Mouse (Mus musculus) CH12.LX (cell line): ENCODE results near the gene Sbf2. TPM values are rescaled to one million over a fixed set of nuclear protein-coding genes. Genes with fewer than 3 reads are reported as not detected.
A peak's percentile ranks its signal among the peaks of the same experiment; 100 is the strongest.

Source experiments
- DNase-seq: peaks from one replicate; pipeline ENCODE4 v3.0.0-alpha.2; 2013; ENCODE audit errors: extremely low read depth
- H3K27ac ChIP-seq: 2 replicates; pipeline ENCODE4 v1.5.1; 2012; ENCODE audit warnings: low read depth, mild to moderate bottlenecking, control low read depth, moderate library complexity; ENCODE audit not compliant: insufficient read depth
- H3K27me3 ChIP-seq: replicated peaks from 2 replicates; pipeline ENCODE3; 2012; ENCODE audit warnings: inconsistent platforms
- H3K36me3 ChIP-seq, 2 experiments: replicated peaks in 1 of 2; 2 replicates each; pipeline versions ENCODE3 to v1.6.1; 2012; ENCODE audit warnings: inconsistent platforms in 1 of 2, low read length in 1 of 2, mild to moderate bottlenecking in 1 of 2, mixed read lengths in 1 of 2, moderate library complexity in 1 of 2; ENCODE audit not compliant: control insufficient read depth in 1 of 2, insufficient read depth in 1 of 2
- H3K4me1 ChIP-seq, 2 experiments: 2 replicates each; pipeline ENCODE4 v1.6.1; 2012; ENCODE audit warnings: inconsistent platforms in 1 of 2, moderate library complexity in 1 of 2; ENCODE audit not compliant: insufficient read depth in 2 of 2, control insufficient read depth in 1 of 2
- H3K4me2 ChIP-seq: 2 replicates; pipeline ENCODE4 v1.6.1; 2012; ENCODE audit warnings: low read depth, mild to moderate bottlenecking, control low read depth; ENCODE audit not compliant: poor library complexity, insufficient read depth, severe bottlenecking
- H3K4me3 ChIP-seq, 3 experiments: fragments of 150-350 bp in 1 of 3; sonication (generic) in 1 of 3; replicated peaks in 1 of 3; 2 replicates each; pipeline versions ENCODE3 to v1.5.1; 2011 to 2012; ENCODE audit warnings: low read depth in 2 of 3, low read length in 2 of 3, mild to moderate bottlenecking in 2 of 3, moderate library complexity in 2 of 3, control low read depth in 1 of 3, improper control_type of control experiment in 1 of 3, inconsistent platforms in 1 of 3, mixed read lengths in 1 of 3; ENCODE audit not compliant: poor library complexity in 1 of 3
- H3K79me2 ChIP-seq: replicated peaks from 2 replicates; pipeline ENCODE4 v1.6.1; 2012; ENCODE audit warnings: mild to moderate bottlenecking, moderate library complexity; ENCODE audit not compliant: control insufficient read depth, poor library complexity, insufficient read depth, severe bottlenecking; ENCODE audit errors: extremely low read depth
- H3K9ac ChIP-seq: 2 replicates; pipeline ENCODE4 v1.6.1; 2012; ENCODE audit warnings: low read depth, mild to moderate bottlenecking, control low read depth, moderate library complexity; ENCODE audit not compliant: insufficient read depth
- H3K9me3 ChIP-seq: replicated peaks from 2 replicates; pipeline ENCODE3; 2012; ENCODE audit warnings: low read length, inconsistent platforms, mixed read lengths
- CHD1 ChIP-seq: IDR thresholded peaks from 2 replicates; pipeline ENCODE4 v1.6.1; 2012; ENCODE audit warnings: low read depth, low read length, improper control_type of control experiment, inconsistent platforms
- CHD2 ChIP-seq: IDR thresholded peaks from 2 replicates; pipeline ENCODE4 v1.6.1; 2011; ENCODE audit warnings: low read length, improper control_type of control experiment
- GABPA ChIP-seq: IDR thresholded peaks from 2 replicates; pipeline ENCODE4 v1.6.1; 2012; ENCODE audit warnings: low read depth, low read length, improper control_type of control experiment, inconsistent platforms; ENCODE audit not compliant: insufficient replicate concordance
- JUN ChIP-seq: IDR thresholded peaks from 2 replicates; pipeline ENCODE4 v1.6.1; 2011; ENCODE audit warnings: low read depth, mild to moderate bottlenecking, low read length, improper control_type of control experiment, moderate library complexity; ENCODE audit not compliant: insufficient read depth
- MEF2A ChIP-seq: IDR thresholded peaks from 2 replicates; pipeline ENCODE4 v1.6.1; 2014; ENCODE audit warnings: low read depth, mild to moderate bottlenecking, inconsistent platforms, low read length, improper control_type of control experiment, borderline replicate concordance
- MYC ChIP-seq: IDR thresholded peaks from 2 replicates; pipeline ENCODE4 v1.6.1; 2011; ENCODE audit warnings: low read depth, mild to moderate bottlenecking, improper control_type of control experiment, low read length
- NELFE ChIP-seq: IDR thresholded peaks from 2 replicates; pipeline ENCODE4 v1.6.1; 2011; ENCODE audit warnings: low read depth, low read length, improper control_type of control experiment
- NRF1 ChIP-seq: IDR thresholded peaks from 2 replicates; pipeline ENCODE4 v1.6.1; 2014; ENCODE audit warnings: low read depth, mild to moderate bottlenecking, inconsistent platforms, low read length, improper control_type of control experiment, moderate library complexity
- PAX5 ChIP-seq: IDR thresholded peaks from 2 replicates; pipeline ENCODE4 v1.6.1; 2012; ENCODE audit warnings: low read length, inconsistent platforms, mixed read lengths
- POLR2A ChIP-seq: IDR thresholded peaks from 2 replicates; pipeline ENCODE4 v1.6.1; 2011; ENCODE audit warnings: low read depth, mild to moderate bottlenecking, improper control_type of control experiment, low read length
- POLR2AphosphoS2 ChIP-seq: IDR thresholded peaks from 2 replicates; pipeline ENCODE4 v1.6.1; 2011; ENCODE audit warnings: low read depth, low read length, improper control_type of control experiment
- SIN3A ChIP-seq: IDR thresholded peaks from 2 replicates; pipeline ENCODE4 v1.6.1; 2012; ENCODE audit warnings: low read length, improper control_type of control experiment, inconsistent platforms
- SMC3 ChIP-seq: IDR thresholded peaks from 2 replicates; pipeline ENCODE4 v1.6.1; 2011; ENCODE audit warnings: low read depth, low read length, improper control_type of control experiment
- TCF12 ChIP-seq: IDR thresholded peaks from 2 replicates; pipeline ENCODE4 v1.6.1; 2014; ENCODE audit warnings: low read depth, mild to moderate bottlenecking, inconsistent platforms, low read length, improper control_type of control experiment
- ZC3H11A ChIP-seq: IDR thresholded peaks from 2 replicates; pipeline ENCODE4 v1.6.1; 2012; ENCODE audit warnings: low read depth, mild to moderate bottlenecking, inconsistent platforms, low read length, improper control_type of control experiment
- ZMIZ1 ChIP-seq: IDR thresholded peaks from 2 replicates; pipeline ENCODE4 v1.6.1; 2012; ENCODE audit warnings: low read depth, mild to moderate bottlenecking, inconsistent platforms, low read length, improper control_type of control experiment
- ZNF384 ChIP-seq: IDR thresholded peaks from 2 replicates; pipeline ENCODE4 v1.6.1; 2012; ENCODE audit warnings: low read depth, low read length, improper control_type of control experiment, inconsistent platforms
- dilution Hi-C: fragments of 300-500 bp; cut with MboI; formaldehyde crosslinking; loops from 2 replicates; pipeline ENCODE4 v1.14.3; 2020; ENCODE audit warnings: low sequenced_read_pairs; ENCODE audit not compliant: extremely low pct_unique_long_range_greater_than_20kb, extremely low pct_ligation_motif_present
- in situ Hi-C: fragments of 300-500 bp; cut with MboI; formaldehyde crosslinking; loops from 3 replicates; pipeline ENCODE4 v1.14.3; 2019; ENCODE audit warnings: low sequenced_read_pairs, low pct_ligation_motif_present, low pct_unique_long_range_greater_than_20kb, mixed read lengths
- polyA plus RNA-seq: library from polyadenylated mRNA; unstranded; fragments of >175 nt; gene quantifications from 2 replicates; pipeline ENCODE4 v1.2.1, GENCODE M21; 2012; ENCODE audit warnings: low read depth; ENCODE audit not compliant: insufficient read length
- total RNA-seq, 2 experiments: library from RNA; depleted of rRNA; stranded (reverse); fragments of 300-350 nt in 1 of 2; fragments of >200 nt in 1 of 2; gene quantifications; 2 replicates each; pipeline ENCODE4 v1.2.3; 2012 to 2014

Sbf2 gene
- total and polyA plus RNA-seq, 3 experiments: 9.5 to 21.5 (median 11.4) TPM

DNA sequence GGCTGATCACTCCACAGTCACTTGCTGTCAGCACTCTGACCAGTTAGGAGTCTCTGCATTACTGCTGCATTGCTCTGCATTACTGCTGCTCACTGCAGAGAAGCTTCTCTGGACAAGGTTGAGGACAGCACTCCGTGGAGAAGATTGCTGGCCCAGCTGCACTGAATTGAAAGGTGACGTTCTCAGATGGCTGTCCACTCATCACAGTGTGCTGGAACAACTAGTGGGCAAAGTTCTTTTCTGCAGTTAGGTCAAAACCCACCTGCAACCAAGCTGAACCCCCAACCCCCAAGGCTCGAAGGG, 328.9 kb downstream of the Sbf2 start:
- Histone ChIP-seq H3K79me2 (no peaks in the 10 kb centered on the region), H3K4me3 (peak overlapping the region in 2 of 3 experiments; percentile 2 to 6), H3K27me3 (no peaks in the 10 kb centered on the region), H3K4me2 (peak overlapping the region; percentile 33), H3K9ac (peak overlapping the region; percentile 32; the same call in 1 of the 2 replicates), H3K9me3 (peaks cover 4% of the 10 kb centered on the region), H3K4me1 (peaks cover 58 to 89% of the 10 kb centered on the region in 2 experiments)
- dilution Hi-C loops: no loop called here
- DNase-seq: no peak
- in situ Hi-C loops: loop anchor here (5.0 to 25.0 kb wide), 2 partner anchors 152 to 342 kb away; partner anchors contain the start of gene Adm
- TF ChIP-seq MEF2A (no peak), SMC3 (peak; percentile 7; the same call in 1 of the 2 replicates), ZNF384 (no peak), CHD1 (peak; percentile 59; the same call in 1 of the 2 replicates), NELFE (no peak), GABPA (no peak), PAX5 (no peak), NRF1 (no peak)
- TF ChIP-seq, all 38 proteins: peak for 2
- peak overlapping the region; percentile 99 for H3K27ac ChIP-seq
- peaks cover 25 to 46% of the 10 kb centered on the region in 2 experiments for H3K36me3 ChIP-seq

DNA sequence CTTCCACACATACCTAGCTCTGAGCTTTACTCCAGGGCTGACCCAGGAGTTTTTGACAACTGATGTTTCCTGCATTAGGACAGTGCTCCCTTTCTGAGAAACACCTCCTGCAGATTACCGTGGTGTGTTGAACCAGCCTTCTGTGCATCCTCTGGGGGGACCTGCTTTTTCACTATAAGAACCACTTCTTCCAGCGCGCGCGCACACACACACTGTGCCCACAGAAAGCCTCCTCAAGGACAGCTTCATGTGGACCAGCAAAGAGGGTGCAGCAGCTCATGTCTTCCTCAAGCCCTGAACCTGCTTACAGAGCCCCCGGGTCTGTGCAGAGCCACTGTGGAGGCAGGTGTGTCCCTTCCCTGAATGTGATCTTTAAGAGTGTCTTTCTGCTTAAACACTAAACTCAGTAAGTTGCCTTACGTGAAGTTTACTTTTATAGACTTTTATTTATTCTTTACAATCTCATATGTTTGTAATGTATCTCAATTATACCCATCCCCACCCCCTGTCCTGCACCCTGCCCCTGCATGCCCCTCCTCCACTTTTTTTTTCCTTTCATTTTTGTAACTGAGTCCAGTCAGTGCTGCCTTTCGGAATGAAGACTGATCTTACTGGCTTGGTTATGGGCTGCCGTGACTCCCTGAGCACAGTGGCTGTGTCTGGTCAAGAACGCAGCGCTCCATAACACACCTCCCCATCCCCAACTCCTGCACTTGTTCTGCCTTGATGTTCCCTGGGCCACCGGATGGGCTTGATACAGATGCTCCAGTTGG, 329.5 kb downstream of the Sbf2 start:
- in situ Hi-C loops (loop anchor here (5.0 to 25.0 kb wide), 2 partner anchors 152 to 342 kb away; partner anchors contain the start of gene Adm), dilution Hi-C loops (no loop called here)
- peak overlapping the region; percentile 33 for H3K4me2 ChIP-seq
- peaks cover 29 to 49% of the 10 kb centered on the region in 2 experiments for H3K36me3 ChIP-seq
- peak overlapping the region; percentile 2 to 6 (median 6) for H3K4me3 ChIP-seq
- no peaks in the 10 kb centered on the region for H3K9me3 ChIP-seq
- peak overlapping the region; percentile 99 for H3K27ac ChIP-seq
- peak overlapping the region; percentile 32 for H3K9ac ChIP-seq
- H3K4me1 ChIP-seq: peaks cover 61 to 94% of the 10 kb centered on the region in 2 experiments
- no peaks in the 10 kb centered on the region for H3K27me3 ChIP-seq
- no peaks in the 10 kb centered on the region for H3K79me2 ChIP-seq
- TF ChIP-seq POLR2A: peak; percentile 42
- peak; percentile 69 for TF ChIP-seq ZNF384
- peak; percentile 73 for TF ChIP-seq CHD2
- 0 out of 2 replicates have a peak, but pooled peaks have one; percentile 20 for TF ChIP-seq POLR2AphosphoS2
- TF ChIP-seq JUN: no peak
- no peak for TF ChIP-seq SIN3A
- TF ChIP-seq ZC3H11A: no peak
- peak; percentile 63 for TF ChIP-seq NRF1
- 0 out of 2 replicates have a peak, but pooled peaks have one; percentile 24 for TF ChIP-seq TCF12
- peak; percentile 95 for TF ChIP-seq CHD1
- peak; percentile 4; the same call in 1 of the 2 replicates for TF ChIP-seq ZMIZ1
- 0 out of 2 replicates have a peak, but pooled peaks have one; percentile 31 for TF ChIP-seq MYC
- TF ChIP-seq, all 38 proteins: peak for 9
- no peak for DNase-seq
